In the genomic region with DNA sequence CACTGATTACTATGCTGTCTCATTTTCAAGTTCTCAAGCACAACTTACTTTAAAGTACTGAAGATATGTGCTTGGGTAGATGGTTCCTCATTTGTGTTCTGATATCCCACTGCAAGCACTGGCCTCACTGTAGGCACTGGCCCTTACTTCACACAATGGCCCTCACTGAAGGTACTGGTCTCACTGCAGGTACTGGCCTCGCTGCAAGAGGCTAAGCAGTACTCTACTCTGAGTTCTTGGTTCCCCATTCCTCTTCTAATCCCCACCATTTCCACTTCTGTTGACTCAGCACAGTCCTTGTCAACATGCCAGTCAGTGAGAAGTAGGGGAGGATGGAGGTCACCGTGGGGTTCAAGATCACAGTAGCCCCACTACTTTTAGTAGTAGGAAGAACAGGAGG, we compare ENCODE assay signal across 28 mouse cellular contexts. TPM values are rescaled to one million over a fixed set of nuclear protein-coding genes. Genes with fewer than 3 reads are reported as not detected.
DNase-seq lines count a peak whose midpoint lies in the region; ATAC-seq lines count a peak whose summit lies in the region.
"Had no signal": no experiment of that assay in that cellular context is flagged by ENCODE, and none has a peak within 500 bp of the region (broad histone marks: within the 10 kb centered on the region; RNA-seq: fewer than 3 reads in every experiment).

No protein-coding gene starts in this region.

- H3K4me2 ChIP-seq in midbrain, embryonic 11.5 days = no peak overlapping the region
- H3K4me2 ChIP-seq: embryonic facial prominence, embryonic 13.5 days; forebrain, embryonic 13.5 days; heart, embryonic 13.5 days; hindbrain, embryonic 12.5 days; hindbrain, embryonic 15.5 days had no signal

- no peaks in the 10 kb centered on the region for H3K9me3 ChIP-seq in midbrain, embryonic 11.5 days (ENCODE audit: control insufficient read depth, low read length)
- no peaks in the 10 kb centered on the region for H3K9me3 ChIP-seq in midbrain, embryonic 10.5 days (replicated peaks)
- H3K9me3 ChIP-seq: embryonic facial prominence, embryonic 10.5 days; embryonic facial prominence, embryonic 13.5 days; forebrain, embryonic 10.5 days; forebrain, embryonic 13.5 days; heart, embryonic 10.5 days; heart, embryonic 13.5 days; hindbrain, embryonic 12.5 days; hindbrain, embryonic 15.5 days had no signal

- H3K27me3 ChIP-seq in midbrain, embryonic 11.5 days (ENCODE audit: control insufficient read depth, insufficient read depth, low read length) = no peaks in the 10 kb centered on the region
- H3K27me3 ChIP-seq in midbrain, embryonic 10.5 days (ENCODE audit: low read depth, poor library complexity, severe bottlenecking) = 0 out of 2 replicates have a peak, but pooled peaks cover 4% of the 10 kb centered on the region
- H3K27me3 ChIP-seq: embryonic facial prominence, embryonic 13.5 days; forebrain, embryonic 13.5 days; heart, embryonic 13.5 days; hindbrain, embryonic 12.5 days; hindbrain, embryonic 15.5 days had no signal

- no peak overlapping the region for H3K27ac ChIP-seq in midbrain, embryonic 11.5 days (ENCODE audit: low read depth, low read length)
- H3K27ac ChIP-seq in midbrain, embryonic 10.5 days (replicated peaks) = no peak overlapping the region
- H3K27ac ChIP-seq: embryonic facial prominence, embryonic 10.5 days; embryonic facial prominence, embryonic 13.5 days; forebrain, embryonic 10.5 days; forebrain, embryonic 13.5 days; heart, embryonic 10.5 days; heart, embryonic 13.5 days; hindbrain, embryonic 12.5 days; hindbrain, embryonic 15.5 days had no signal

- H3K4me3 ChIP-seq in midbrain, embryonic 11.5 days (ENCODE audit: low read depth, low read length) = no peak overlapping the region
- no peak overlapping the region for H3K4me3 ChIP-seq in midbrain, embryonic 10.5 days
- H3K4me3 ChIP-seq: embryonic facial prominence, embryonic 10.5 days; embryonic facial prominence, embryonic 13.5 days; erythroblast, embryonic 14.5 days; forebrain, embryonic 10.5 days; forebrain, embryonic 13.5 days; heart, embryonic 10.5 days; heart, embryonic 13.5 days; hindbrain, embryonic 12.5 days; hindbrain, embryonic 15.5 days had no signal

- no peaks in the 10 kb centered on the region for H3K36me3 ChIP-seq in midbrain, embryonic 11.5 days (ENCODE audit: control insufficient read depth, insufficient read depth, low read length)
- H3K36me3 ChIP-seq in midbrain, embryonic 10.5 days = no peaks in the 10 kb centered on the region
- H3K36me3 ChIP-seq: embryonic facial prominence, embryonic 10.5 days; embryonic facial prominence, embryonic 13.5 days; forebrain, embryonic 10.5 days; heart, embryonic 10.5 days; heart, embryonic 13.5 days; hindbrain, embryonic 12.5 days; hindbrain, embryonic 15.5 days had no signal

- peak; percentile 39 for DNase-seq in midbrain, embryonic 11.5 days (ENCODE audit: low spot score, missing footprints)
- DNase-seq in midbrain, embryonic 10.5 days (ENCODE audit: low spot score) = no peak
- no peak for DNase-seq in cerebellum, postnatal 14 days
- no peak for DNase-seq in heart, postnatal 4 days
- no peak for DNase-seq in testis, postnatal 10 days (ENCODE audit: low spot score)
- DNase-seq: adrenal gland, postnatal 10 days; adrenal gland, postnatal 36 days; cerebellum, adult 18-20 months; cerebellum, adult 9-10 months; cerebellum, postnatal 25 days; embryo, embryonic 11 days; gastrocnemius, postnatal 10 days; gastrocnemius, postnatal 36 days; heart, adult 18-20 months; heart, postnatal 14 days had no signal

- no peak overlapping the region for H3K9ac ChIP-seq in midbrain, embryonic 11.5 days (ENCODE audit: low read length)
- H3K9ac ChIP-seq: embryonic facial prominence, embryonic 13.5 days; forebrain, embryonic 13.5 days; heart, embryonic 13.5 days; hindbrain, embryonic 12.5 days; hindbrain, embryonic 15.5 days had no signal

- 81% methylated on average over 2 of the region's 2 CpGs for WGBS in midbrain, embryonic 11.5 days
- 91% methylated on average over 2 of the region's 2 CpGs for WGBS in midbrain, embryonic 10.5 days

- no peak for ATAC-seq in midbrain, embryonic 11.5 days (ENCODE audit: low FRiP score)
- peak; percentile 50; the same call in 1 of the 2 replicates for ATAC-seq in common myeloid progenitor, adult 5-6 weeks (replicated peaks; ENCODE audit: low read depth, poor library complexity, severe bottlenecking)
- ATAC-seq in megakaryocyte, adult 5-6 weeks (ENCODE audit: poor library complexity, severe bottlenecking) = peak; percentile 41
- ATAC-seq: CD4-positive, CD25-positive, alpha-beta regulatory T cell, adult 4 months; forebrain, embryonic 13.5 days; forebrain, embryonic 16.5 days had no signal

- H3K4me1 ChIP-seq in midbrain, embryonic 11.5 days (ENCODE audit: control insufficient read depth, insufficient read depth, low read length) = no peaks in the 10 kb centered on the region
- H3K4me1 ChIP-seq in midbrain, embryonic 10.5 days = peaks cover 8% of the 10 kb centered on the region
- H3K4me1 ChIP-seq: forebrain, embryonic 13.5 days; heart, embryonic 13.5 days had no signal

RNA-seq across cellular contexts. Expression of a gene that starts 27.6 kb away (rescaled TPM):
- 30.7 and 32.3 TPM in 2 replicates for polyA plus RNA-seq in midbrain, embryonic 11.5 days (2014; fragmentation: Nextera tagmentation; extraction: Ambion mirVana)
- 21.0 and 23.9 TPM in 2 replicates for polyA plus RNA-seq in midbrain, embryonic 10.5 days (2016; fragmentation: Nextera tagmentation; extraction: Ambion mirVana)
- 87.9 and 104 TPM in 2 replicates for total RNA-seq in common myeloid progenitor, adult 5-6 weeks (2017)
- 40.5 and 41.2 TPM in 2 replicates for total RNA-seq in megakaryocyte, adult 5-6 weeks (2015)
- total RNA-seq in megakaryocyte, adult 5-6 weeks (2017) = 47.6 and 53.7 TPM in 2 replicates
- total RNA-seq in heart, postnatal 4 days (2021) = 10 to 100 TPM; 27.0 to 28.1 TPM

RNA-seq across cellular contexts. Expression of a gene that starts 39.5 kb away (rescaled TPM):
- polyA plus RNA-seq in midbrain, embryonic 11.5 days (2014; fragmentation: Nextera tagmentation; extraction: Ambion mirVana) = 29.1 and 29.2 TPM in 2 replicates
- 35.8 and 40.8 TPM in 2 replicates for polyA plus RNA-seq in midbrain, embryonic 10.5 days (2016; fragmentation: Nextera tagmentation; extraction: Ambion mirVana)
- total RNA-seq in common myeloid progenitor, adult 5-6 weeks (2017) = 33.8 and 38.7 TPM in 2 replicates
- total RNA-seq in megakaryocyte, adult 5-6 weeks (2015) = 51.0 and 52.8 TPM in 2 replicates
- total RNA-seq in megakaryocyte, adult 5-6 weeks (2017) = 48.4 and 60.4 TPM in 2 replicates
- total RNA-seq in heart, postnatal 4 days (2021) = 10 to 100 TPM; 21.5 to 24.9 TPM
